In the genomic region with DNA sequence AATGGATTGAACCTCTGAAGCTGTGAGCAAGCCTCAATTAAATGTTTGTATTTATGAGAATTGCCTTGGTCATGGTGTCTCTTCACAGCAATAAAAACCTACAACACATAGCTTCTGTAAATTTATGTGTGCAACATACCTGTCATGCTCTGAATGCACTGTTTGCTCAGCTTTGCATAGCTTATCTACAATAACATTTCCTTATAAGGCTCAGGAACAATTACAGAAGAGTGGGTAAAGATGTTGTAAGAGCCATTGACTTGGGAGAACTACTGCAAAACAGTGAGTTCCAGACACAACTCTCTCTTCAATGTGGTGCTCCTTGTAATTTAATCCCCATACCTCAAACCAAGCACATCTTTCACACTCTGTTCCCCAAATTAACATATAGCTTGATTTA, we compare ENCODE assay signal across 20 mouse cellular contexts. TPM values are rescaled to one million over a fixed set of nuclear protein-coding genes. Genes with fewer than 3 reads are reported as not detected.
DNase-seq lines count a peak whose midpoint lies in the region; ATAC-seq and TF ChIP-seq lines count a peak whose summit lies in the region.
"Had no signal": no experiment of that assay in that cellular context is flagged by ENCODE, and none has a peak within 500 bp of the region (broad histone marks: within the 10 kb centered on the region; RNA-seq: fewer than 3 reads in every experiment).

No protein-coding gene starts in this region.

- no peaks in the 10 kb centered on the region for H3K27me3 ChIP-seq in intestine, embryonic 15.5 days (replicated peaks)
- H3K27me3 ChIP-seq in intestine, postnatal 0 days (replicated peaks; ENCODE audit: control insufficient read depth, insufficient read depth, low read length): no peaks in the 10 kb centered on the region
- no peaks in the 10 kb centered on the region for H3K27me3 ChIP-seq in intestine, embryonic 16.5 days (replicated peaks; ENCODE audit: control insufficient read depth, insufficient read depth, low read length)
- H3K27me3 ChIP-seq in kidney, embryonic 14.5 days (ENCODE audit: control insufficient read depth, insufficient read depth, low read length): no peaks in the 10 kb centered on the region
- H3K27me3 ChIP-seq: embryonic facial prominence, embryonic 12.5 days; forebrain, embryonic 13.5 days; forebrain, embryonic 15.5 days had no signal

- no peaks in the 10 kb centered on the region for H3K9me3 ChIP-seq in intestine, embryonic 15.5 days
- H3K9me3 ChIP-seq in intestine, postnatal 0 days (ENCODE audit: control insufficient read depth): no peaks in the 10 kb centered on the region
- H3K9me3 ChIP-seq in intestine, embryonic 16.5 days (ENCODE audit: control insufficient read depth, low read length): no peaks in the 10 kb centered on the region
- no peaks in the 10 kb centered on the region for H3K9me3 ChIP-seq in kidney, embryonic 14.5 days (ENCODE audit: control insufficient read depth, low read length)
- H3K9me3 ChIP-seq: embryonic facial prominence, embryonic 10.5 days; embryonic facial prominence, embryonic 12.5 days; forebrain, embryonic 13.5 days; forebrain, embryonic 15.5 days had no signal

- ATAC-seq in intestine, embryonic 15.5 days: peak; percentile 43; the same call in 1 of the 2 replicates
- ATAC-seq in intestine, postnatal 0 days: no peak
- peak; percentile 44; the same call in 1 of the 2 replicates for ATAC-seq in intestine, embryonic 16.5 days
- peak; percentile 46; the same call in 1 of the 2 replicates for ATAC-seq in megakaryocyte progenitor cell, adult 5-6 weeks (replicated peaks; ENCODE audit: poor library complexity)
- ATAC-seq in kidney, embryonic 14.5 days (ENCODE audit: low FRiP score, low TSS enrichment): no peak
- ATAC-seq: forebrain, embryonic 13.5 days; forebrain, embryonic 15.5 days had no signal

- no peaks in the 10 kb centered on the region for H3K36me3 ChIP-seq in intestine, embryonic 15.5 days
- H3K36me3 ChIP-seq in intestine, postnatal 0 days (ENCODE audit: control insufficient read depth, insufficient read depth): no peaks in the 10 kb centered on the region
- H3K36me3 ChIP-seq in intestine, embryonic 16.5 days (ENCODE audit: control insufficient read depth, insufficient read depth, low read length): no peaks in the 10 kb centered on the region
- no peaks in the 10 kb centered on the region for H3K36me3 ChIP-seq in kidney, embryonic 14.5 days (ENCODE audit: control insufficient read depth, insufficient read depth, low read length)
- H3K36me3 ChIP-seq: embryonic facial prominence, embryonic 10.5 days; embryonic facial prominence, embryonic 12.5 days; forebrain, embryonic 15.5 days had no signal

- peak; percentile 21 for DNase-seq in 416B (ENCODE audit: low read depth)
- DNase-seq in adrenal gland, adult 2 months: no peak
- DNase-seq: adrenal gland, adult 8-10 months; adrenal gland, postnatal 14 days; adrenal gland, postnatal 36 days; cerebellum, adult 11-12 months; cerebellum, adult 2 months; cerebellum, adult 9-10 months; cerebellum, postnatal 10 days; cerebellum, postnatal 25 days had no signal

- H3K4me2 ChIP-seq in intestine, embryonic 15.5 days (replicated peaks): no peak overlapping the region
- no peak overlapping the region for H3K4me2 ChIP-seq in intestine, postnatal 0 days (replicated peaks; ENCODE audit: low read depth)
- no peak overlapping the region for H3K4me2 ChIP-seq in intestine, embryonic 16.5 days (ENCODE audit: low read depth, low read length)
- no peak overlapping the region for H3K4me2 ChIP-seq in kidney, embryonic 14.5 days (replicated peaks; ENCODE audit: low read depth, low read length)
- H3K4me2 ChIP-seq: embryonic facial prominence, embryonic 12.5 days; forebrain, embryonic 13.5 days; forebrain, embryonic 15.5 days had no signal

- H3K4me1 ChIP-seq in intestine, embryonic 15.5 days (replicated peaks): no peaks in the 10 kb centered on the region
- H3K4me1 ChIP-seq in intestine, postnatal 0 days (replicated peaks; ENCODE audit: control insufficient read depth, insufficient read depth, low read length): no peaks in the 10 kb centered on the region
- 0 out of 2 replicates have a peak, but pooled peaks cover 5% of the 10 kb centered on the region for H3K4me1 ChIP-seq in intestine, embryonic 16.5 days (ENCODE audit: control insufficient read depth, insufficient read depth, low read length)
- H3K4me1 ChIP-seq in kidney, embryonic 14.5 days (ENCODE audit: control insufficient read depth, insufficient read depth, low read length): no peaks in the 10 kb centered on the region
- H3K4me1 ChIP-seq: embryonic facial prominence, embryonic 10.5 days; embryonic facial prominence, embryonic 12.5 days; forebrain, embryonic 13.5 days; forebrain, embryonic 15.5 days had no signal

- no peak overlapping the region for H3K27ac ChIP-seq in intestine, embryonic 15.5 days
- no peak overlapping the region for H3K27ac ChIP-seq in intestine, postnatal 0 days (ENCODE audit: low read depth, low read length)
- H3K27ac ChIP-seq in intestine, embryonic 16.5 days (ENCODE audit: low read length): no peak overlapping the region
- H3K27ac ChIP-seq in kidney, embryonic 14.5 days (ENCODE audit: low read depth, low read length): no peak overlapping the region
- H3K27ac ChIP-seq: embryonic facial prominence, embryonic 10.5 days; embryonic facial prominence, embryonic 12.5 days; forebrain, embryonic 13.5 days; forebrain, embryonic 15.5 days had no signal

- no peak overlapping the region for H3K4me3 ChIP-seq in intestine, embryonic 15.5 days (replicated peaks)
- H3K4me3 ChIP-seq in intestine, postnatal 0 days (ENCODE audit: low read depth, low read length): no peak overlapping the region
- no peak overlapping the region for H3K4me3 ChIP-seq in intestine, embryonic 16.5 days (ENCODE audit: low read length)
- H3K4me3 ChIP-seq in kidney, embryonic 14.5 days (ENCODE audit: low read length): no peak overlapping the region
- H3K4me3 ChIP-seq: embryonic facial prominence, embryonic 10.5 days; embryonic facial prominence, embryonic 12.5 days; forebrain, embryonic 13.5 days; forebrain, embryonic 15.5 days had no signal

- no peak for TF ChIP-seq CTCF in intestine, postnatal 0 days (IDR thresholded peaks at IDR 0.05; ENCODE audit: low read depth)

- no peak overlapping the region for H3K9ac ChIP-seq in intestine, embryonic 15.5 days
- no peak overlapping the region for H3K9ac ChIP-seq in intestine, postnatal 0 days (ENCODE audit: low read depth, low read length)
- H3K9ac ChIP-seq in intestine, embryonic 16.5 days (ENCODE audit: low read depth, low read length): no peak overlapping the region
- H3K9ac ChIP-seq in kidney, embryonic 14.5 days (ENCODE audit: low read depth, low read length): no peak overlapping the region
- H3K9ac ChIP-seq: embryonic facial prominence, embryonic 12.5 days; forebrain, embryonic 13.5 days; forebrain, embryonic 15.5 days had no signal

RNA-seq across cellular contexts. Expression of gene Tlr4, which starts 21.6 kb away (rescaled TPM):
- polyA plus RNA-seq in intestine, embryonic 15.5 days (2015; fragmentation: Nextera tagmentation; extraction: Ambion mirVana): 1.2 TPM in 2 replicates
- 0.64 and 0.78 TPM in 2 replicates for polyA plus RNA-seq in intestine, postnatal 0 days (2015; fragmentation: Nextera tagmentation; extraction: Ambion mirVana)
- 1.1 TPM in 2 replicates for polyA plus RNA-seq in intestine, embryonic 16.5 days (2015; fragmentation: Nextera tagmentation; extraction: Ambion mirVana)
- total RNA-seq in megakaryocyte progenitor cell, adult 5-6 weeks (2015): 13.9 and 15.3 TPM in 2 replicates
- 13.0 and 13.6 TPM in 2 replicates for total RNA-seq in megakaryocyte progenitor cell, adult 5-6 weeks (2017)
- total RNA-seq in adrenal gland, adult 2 months (2021): 1 to 10 TPM; 6.9 to 8.9 TPM
- polyA plus RNA-seq in adrenal gland, adult 2 months (2012; rRNA removed): 0.18 and 0.57 TPM in 2 replicates
- polyA plus RNA-seq in kidney, embryonic 14.5 days (2014; fragmentation: Nextera tagmentation; extraction: Ambion mirVana): 1.0 and 1.7 TPM in 2 replicates
- total RNA-seq: MEL had no signal

Comparison
In these comparisons a context has a peak if more than half of its experiments do, and no peak if none do; other contexts are left out.
1. ATAC-seq: peak in intestine, embryonic 15.5 days (single experiment), intestine, embryonic 16.5 days (single experiment) and megakaryocyte progenitor cell, adult 5-6 weeks (single experiment); none in intestine, postnatal 0 days (single experiment) and kidney, embryonic 14.5 days (single experiment).